Mouse (Mus musculus) MEL (cell line): Measurements from ENCODE around the gene Slc47a1. TPM values are rescaled to one million over a fixed set of nuclear protein-coding genes. Genes with fewer than 3 reads are reported as not detected.

Experiments used
- DNase-seq: peaks from one replicate; pipeline ENCODE4 v3.0.0; 2011; ENCODE audit warnings: low read depth, low spot score
- H3K27ac ChIP-seq: 2 replicates; pipeline ENCODE4 v1.5.1; 2012; ENCODE audit warnings: low read depth, mild to moderate bottlenecking, control low read depth, low read length, moderate library complexity; ENCODE audit not compliant: control insufficient read depth
- H3K27me3 ChIP-seq, 2 experiments: fragments of 150-350 bp in 1 of 2; sonication (generic) in 1 of 2; 2 replicates each; pipeline ENCODE4 v1.6.1; 2012; ENCODE audit warnings: low read length in 2 of 2, mild to moderate bottlenecking in 2 of 2, improper control_type of control experiment in 1 of 2, moderate library complexity in 1 of 2; ENCODE audit not compliant: insufficient read depth in 2 of 2, control insufficient read depth in 1 of 2
- H3K36me3 ChIP-seq, 2 experiments: 2 replicates each; pipeline ENCODE4 v1.6.1; 2012 to 2014; ENCODE audit warnings: low read length in 2 of 2, improper control_type of control experiment in 1 of 2, inconsistent platforms in 1 of 2, mild to moderate bottlenecking in 1 of 2; ENCODE audit not compliant: insufficient read depth in 2 of 2, control insufficient read depth in 1 of 2
- H3K4me1 ChIP-seq, 2 experiments: fragments of 150-350 bp in 1 of 2; sonication (generic) in 1 of 2; 2 replicates each; pipeline ENCODE4 v1.6.1; 2012; ENCODE audit warnings: low read length in 2 of 2, improper control_type of control experiment in 1 of 2, mild to moderate bottlenecking in 1 of 2; ENCODE audit not compliant: insufficient read depth in 2 of 2, control insufficient read depth in 1 of 2
- H3K4me3 ChIP-seq, 2 experiments: fragments of 150-350 bp in 1 of 2; sonication (generic) in 1 of 2; 2 replicates each; pipeline ENCODE4 v1.5.1; 2012; ENCODE audit warnings: low read depth in 2 of 2, low read length in 2 of 2, mild to moderate bottlenecking in 2 of 2, moderate library complexity in 2 of 2, control low read depth in 1 of 2, improper control_type of control experiment in 1 of 2; ENCODE audit not compliant: control insufficient read depth in 1 of 2, insufficient read depth in 1 of 2
- H3K79me2 ChIP-seq: 2 replicates; pipeline ENCODE4 v1.6.1; 2012; ENCODE audit warnings: mild to moderate bottlenecking, low read length, moderate library complexity; ENCODE audit not compliant: control insufficient read depth, poor library complexity, insufficient read depth
- H3K9ac ChIP-seq: 2 replicates; pipeline ENCODE4 v1.6.1; 2012; ENCODE audit warnings: low read depth, mild to moderate bottlenecking, control low read depth, low read length, moderate library complexity; ENCODE audit not compliant: control insufficient read depth, poor library complexity, severe bottlenecking
- H3K9me3 ChIP-seq: fragments of 150-350 bp; sonication (generic); replicated peaks from 2 replicates; pipeline ENCODE4 v1.6.1; 2012; ENCODE audit warnings: mild to moderate bottlenecking, low read length, improper control_type of control experiment, moderate library complexity; ENCODE audit not compliant: insufficient read depth
- CHD2 ChIP-seq: IDR thresholded peaks from 2 replicates; pipeline ENCODE4 v1.6.1; 2011; ENCODE audit warnings: low read length, improper control_type of control experiment
- CTCF ChIP-seq, 3 experiments: IDR thresholded peaks in 2 of 3; conservative IDR thresholded peaks in 1 of 3; 2 replicates each; pipeline ENCODE4 v1.5.1; 2011 to 2012; ENCODE audit warnings: low read length in 3 of 3, low read depth in 2 of 3, mild to moderate bottlenecking in 2 of 3, improper control_type of control experiment in 1 of 3, inconsistent platforms in 1 of 3, mixed read lengths in 1 of 3, moderate library complexity in 1 of 3; ENCODE audit not compliant: control insufficient read depth in 1 of 3, insufficient read depth in 1 of 3, poor library complexity in 1 of 3, severe bottlenecking in 1 of 3
- E2F4 ChIP-seq: IDR thresholded peaks from 2 replicates; pipeline ENCODE4 v1.6.1; 2011; ENCODE audit warnings: low read depth, low read length, improper control_type of control experiment, borderline replicate concordance
- ETS1 ChIP-seq: IDR thresholded peaks from 2 replicates; pipeline ENCODE4 v1.6.1; 2012; ENCODE audit warnings: low read depth, mild to moderate bottlenecking, inconsistent platforms, low read length, improper control_type of control experiment, moderate library complexity
- HCFC1 ChIP-seq: IDR thresholded peaks from 2 replicates; pipeline ENCODE4 v1.6.1; 2012; ENCODE audit warnings: low read depth, mild to moderate bottlenecking, inconsistent platforms, low read length, improper control_type of control experiment, moderate library complexity
- KAT2A ChIP-seq: conservative IDR thresholded peaks from 2 replicates; pipeline ENCODE4 v1.6.1; 2012; ENCODE audit warnings: low read depth, low read length, improper control_type of control experiment, inconsistent platforms
- MEF2A ChIP-seq: IDR thresholded peaks from 2 replicates; pipeline ENCODE4 v1.6.1; 2014; ENCODE audit warnings: low read depth, mild to moderate bottlenecking, inconsistent platforms, low read length, improper control_type of control experiment; ENCODE audit not compliant: poor library complexity, insufficient replicate concordance, severe bottlenecking; ENCODE audit errors: extremely low read depth
- MXI1 ChIP-seq: IDR thresholded peaks from 2 replicates; pipeline ENCODE4 v1.6.1; 2011; ENCODE audit warnings: mild to moderate bottlenecking, low read depth, low read length, improper control_type of control experiment
- MYC ChIP-seq: IDR thresholded peaks from 2 replicates; pipeline ENCODE4 v1.6.1; 2011; ENCODE audit warnings: low read depth, mild to moderate bottlenecking, low read length, improper control_type of control experiment, moderate library complexity
- POLR2A ChIP-seq, 2 experiments: IDR thresholded peaks; 2 replicates each; pipeline ENCODE4 v1.6.1; 2011 to 2012; ENCODE audit warnings: low read length in 2 of 2, mild to moderate bottlenecking in 2 of 2, control low read depth in 1 of 2, improper control_type of control experiment in 1 of 2, low read depth in 1 of 2, moderate library complexity in 1 of 2; ENCODE audit not compliant: control insufficient read depth in 1 of 2, insufficient read depth in 1 of 2, poor library complexity in 1 of 2
- POLR2AphosphoS2 ChIP-seq: IDR thresholded peaks from 2 replicates; pipeline ENCODE4 v1.6.1; 2011; ENCODE audit warnings: low read length, improper control_type of control experiment
- POLR2AphosphoS5 ChIP-seq: IDR thresholded peaks from 2 replicates; pipeline ENCODE4 v1.6.1; 2012; ENCODE audit warnings: low read depth, borderline replicate concordance, mild to moderate bottlenecking, inconsistent platforms, low read length, moderate library complexity, mixed read lengths
- RAD21 ChIP-seq: IDR thresholded peaks from 2 replicates; pipeline ENCODE4 v1.6.1; 2011; ENCODE audit warnings: mild to moderate bottlenecking, low read depth, low read length, improper control_type of control experiment
- RCOR1 ChIP-seq: IDR thresholded peaks from 2 replicates; pipeline ENCODE4 v1.6.1; 2012; ENCODE audit warnings: low read depth, mild to moderate bottlenecking, inconsistent platforms, low read length, improper control_type of control experiment
- SIN3A ChIP-seq: IDR thresholded peaks from 2 replicates; pipeline ENCODE4 v1.6.1; 2012; ENCODE audit warnings: low read length, improper control_type of control experiment, inconsistent platforms
- SMC3 ChIP-seq: IDR thresholded peaks from 2 replicates; pipeline ENCODE4 v1.6.1; 2011; ENCODE audit warnings: low read depth, low read length, improper control_type of control experiment
- TAL1 ChIP-seq: IDR thresholded peaks from 2 replicates; pipeline ENCODE4 v1.6.1; 2012; ENCODE audit warnings: mild to moderate bottlenecking, inconsistent platforms, low read length, moderate library complexity, mixed read lengths
- TBP ChIP-seq: IDR thresholded peaks from 2 replicates; pipeline ENCODE4 v1.8.0; 2011; ENCODE audit warnings: low read depth, low read length, improper control_type of control experiment
- TCF12 ChIP-seq: IDR thresholded peaks from 2 replicates; pipeline ENCODE4 v1.6.1; 2014; ENCODE audit warnings: low read depth, mild to moderate bottlenecking, inconsistent platforms, low read length, improper control_type of control experiment, moderate library complexity
- UBTF ChIP-seq: IDR thresholded peaks from 2 replicates; pipeline ENCODE4 v1.6.1; 2012; ENCODE audit warnings: low read depth, mild to moderate bottlenecking, inconsistent platforms, low read length, improper control_type of control experiment, moderate library complexity, borderline replicate concordance; ENCODE audit not compliant: insufficient read depth
- USF1 ChIP-seq: IDR thresholded peaks from 2 replicates; pipeline ENCODE4 v1.6.1; 2014; ENCODE audit warnings: low read depth, mild to moderate bottlenecking, inconsistent platforms, low read length, improper control_type of control experiment, moderate library complexity
- USF2 ChIP-seq, 2 experiments: IDR thresholded peaks; 2 replicates each; pipeline ENCODE4 v1.6.1; 2011 to 2012; ENCODE audit warnings: improper control_type of control experiment in 2 of 2, low read length in 2 of 2, borderline replicate concordance in 1 of 2, inconsistent platforms in 1 of 2, low read depth in 1 of 2, mild to moderate bottlenecking in 1 of 2; ENCODE audit not compliant: insufficient read depth in 1 of 2
- ZC3H11A ChIP-seq: IDR thresholded peaks from 2 replicates; pipeline ENCODE4 v1.6.1; 2012; ENCODE audit warnings: low read depth, mild to moderate bottlenecking, inconsistent platforms, low read length, improper control_type of control experiment
- ZKSCAN1 ChIP-seq: IDR thresholded peaks from 2 replicates; pipeline ENCODE4 v1.6.1; 2012; ENCODE audit warnings: low read depth, mild to moderate bottlenecking, inconsistent platforms, low read length, improper control_type of control experiment, moderate library complexity
- ZNF384 ChIP-seq: IDR thresholded peaks from 2 replicates; pipeline ENCODE4 v1.6.1; 2012; ENCODE audit warnings: low read depth, mild to moderate bottlenecking, inconsistent platforms, low read length, improper control_type of control experiment
- polyA plus RNA-seq, 2 experiments: library from polyadenylated mRNA; stranded (reverse) in 1 of 2; unstranded in 1 of 2; fragments of >175 nt in 1 of 2; fragments of >200 nt in 1 of 2; gene quantifications; 2 replicates each; pipeline versions ENCODE4 v1.2.1 to v1.2.4; 2012; ENCODE audit warnings: low replicate concordance in 2 of 2, low read depth in 1 of 2; ENCODE audit not compliant: insufficient read length in 2 of 2, insufficient read depth in 1 of 2, missing spikeins in 1 of 2
- total RNA-seq: library from RNA; depleted of rRNA; stranded (reverse); fragments of 300-350 nt; gene quantifications from 2 replicates; pipeline ENCODE4 v1.2.3, GENCODE M21; 2012

Gene Slc47a1
- total and polyA plus RNA-seq, 3 experiments, result 0.04 TPM; not detected in 2

DNA sequence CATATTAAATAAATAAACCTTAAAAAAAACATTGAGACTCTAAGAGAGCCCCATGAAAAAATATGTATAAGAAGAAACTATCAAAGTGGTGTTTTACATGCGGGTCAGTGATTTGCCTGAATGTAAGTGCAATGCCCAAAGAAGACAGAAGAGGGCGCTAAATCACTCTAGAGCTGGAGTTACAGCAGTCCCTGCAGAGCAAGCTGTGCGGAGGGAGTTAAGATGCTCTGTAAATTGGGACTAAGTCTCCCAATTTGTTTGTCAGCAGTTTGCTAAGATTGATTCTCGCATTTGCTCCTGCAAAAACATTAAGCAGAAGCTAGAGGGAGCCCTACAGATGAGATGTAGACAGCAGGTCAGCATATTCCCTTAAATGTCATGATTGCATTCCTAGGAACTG lies 72.8 kb downstream of the Slc47a1 start:
- DNase-seq, result peak; percentile 90
- no peaks in the 10 kb centered on the region for H3K9me3 ChIP-seq
- TF ChIP-seq MXI1, result peak; percentile 41; the same call in 1 of the 2 replicates
- 0 out of 2 replicates have a peak, but pooled peaks have one; percentile 13 for TF ChIP-seq TBP
- 0 out of 2 replicates have a peak, but pooled peaks have one; percentile 33 for TF ChIP-seq ZNF384
- no peak for TF ChIP-seq ZKSCAN1
- TF ChIP-seq POLR2AphosphoS2, result no peak
- no peak for TF ChIP-seq TCF12
- no peak for TF ChIP-seq MEF2A
- TF ChIP-seq USF2 (IDR thresholded peaks at IDR 0.05; ENCODE audit: borderline replicate concordance in 1 of 2, insufficient read depth in 1 of 2, low read depth in 1 of 2, low read length in 2 of 2), result no peak
- no peak for TF ChIP-seq TAL1
- no peak for TF ChIP-seq E2F4
- no peak for TF ChIP-seq UBTF
- TF ChIP-seq HCFC1, result no peak
- TF ChIP-seq POLR2A (IDR thresholded peaks at IDR 0.05; ENCODE audit: control insufficient read depth in 1 of 2, insufficient read depth in 1 of 2, low read depth in 1 of 2, low read length in 2 of 2, poor library complexity in 1 of 2), result no peak
- peak; percentile 29; the same call in 1 of the 2 replicates for TF ChIP-seq ETS1
- TF ChIP-seq USF1, result peak; percentile 25; the same call in 1 of the 2 replicates
- TF ChIP-seq RAD21, result peak; percentile 83
- peak; percentile 95 for TF ChIP-seq SMC3
- peak; percentile 68 for TF ChIP-seq MYC
- TF ChIP-seq POLR2AphosphoS5, result no peak
- TF ChIP-seq CHD2, result no peak
- TF ChIP-seq ZC3H11A, result peak; percentile 93
- no peak for TF ChIP-seq RCOR1
- TF ChIP-seq CTCF (IDR thresholded peaks at IDR 0.05 in 2 of 3, conservative IDR thresholded peaks at IDR 0.05 in 1 of 3; ENCODE audit: control insufficient read depth in 1 of 3, insufficient read depth in 1 of 3, low read depth in 2 of 3, low read length in 3 of 3, poor library complexity in 1 of 3, severe bottlenecking in 1 of 3), result peak; percentile 67 to 88 (median 81)
- no peak for TF ChIP-seq KAT2A
- peak; percentile 49; the same call in 1 of the 2 replicates for TF ChIP-seq SIN3A
- peak overlapping the region; percentile 39 to 52; a peak in 3 of 4 replicates for H3K4me3 ChIP-seq
- no peak overlapping the region for H3K9ac ChIP-seq
- no peaks in the 10 kb centered on the region for H3K27me3 ChIP-seq
- H3K27ac ChIP-seq, result no peak overlapping the region
- H3K36me3 ChIP-seq, result no peaks in the 10 kb centered on the region
- no peaks in the 10 kb centered on the region for H3K79me2 ChIP-seq
- H3K4me1 ChIP-seq, result peaks cover 3 to 11% of the 10 kb centered on the region in 2 experiments; a peak in 2 of 4 replicates
